Mouse (Mus musculus) liver, postnatal 0 days (tissue): ENCODE measurements around the gene Ppdpf.

Experiments
- CTCF ChIP-seq: sonication (generic); IDR thresholded peaks from 2 replicates; pipeline ENCODE4 v1.5.1; 2016; ENCODE audit warnings: antibody characterized with exemption, low read depth
- EP300 ChIP-seq: IDR thresholded peaks from 2 replicates; pipeline ENCODE4 v1.6.1; 2016; ENCODE audit warnings: antibody characterized with exemption, low read depth, mild to moderate bottlenecking

DNA sequence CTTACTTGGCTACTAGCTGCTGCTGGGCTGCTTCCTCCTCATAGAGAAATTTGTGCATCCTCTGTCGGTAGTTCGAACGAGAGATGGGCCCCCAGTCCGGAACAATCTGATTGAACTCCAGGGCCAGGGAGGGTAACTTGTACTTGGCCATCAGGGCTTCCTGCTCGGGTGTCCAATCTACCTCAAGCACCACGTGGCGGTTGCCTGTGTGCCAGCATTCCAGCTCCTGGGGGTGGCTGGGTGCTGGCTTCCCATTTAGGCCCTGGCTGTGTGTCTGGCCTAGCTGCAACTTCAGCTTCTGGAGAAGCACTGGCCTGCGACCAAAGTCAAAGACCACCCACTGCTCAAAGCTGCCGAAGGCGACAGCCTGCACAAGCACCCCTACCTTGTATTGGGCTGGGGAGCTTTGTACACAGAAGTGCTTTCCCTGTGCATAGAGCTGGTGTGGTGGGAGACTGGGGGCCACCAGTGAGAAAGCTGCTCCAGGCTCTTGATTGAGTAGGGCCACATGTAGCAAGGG, 51.1 kb downstream of the Ppdpf start:
- TF ChIP-seq CTCF = no peak
- TF ChIP-seq EP300 = no peak
